Mouse (Mus musculus): ENCODE results near the gene Fubp1. TPM values are rescaled to one million over a fixed set of nuclear protein-coding genes. Genes with fewer than 3 reads are reported as not detected.
A peak's percentile ranks its signal among the peaks of the same experiment; 100 is the strongest.

Gene Fubp1
- total RNA-seq (2021), result 100 to 1,000 TPM; 125 to 129 TPM

DNA sequence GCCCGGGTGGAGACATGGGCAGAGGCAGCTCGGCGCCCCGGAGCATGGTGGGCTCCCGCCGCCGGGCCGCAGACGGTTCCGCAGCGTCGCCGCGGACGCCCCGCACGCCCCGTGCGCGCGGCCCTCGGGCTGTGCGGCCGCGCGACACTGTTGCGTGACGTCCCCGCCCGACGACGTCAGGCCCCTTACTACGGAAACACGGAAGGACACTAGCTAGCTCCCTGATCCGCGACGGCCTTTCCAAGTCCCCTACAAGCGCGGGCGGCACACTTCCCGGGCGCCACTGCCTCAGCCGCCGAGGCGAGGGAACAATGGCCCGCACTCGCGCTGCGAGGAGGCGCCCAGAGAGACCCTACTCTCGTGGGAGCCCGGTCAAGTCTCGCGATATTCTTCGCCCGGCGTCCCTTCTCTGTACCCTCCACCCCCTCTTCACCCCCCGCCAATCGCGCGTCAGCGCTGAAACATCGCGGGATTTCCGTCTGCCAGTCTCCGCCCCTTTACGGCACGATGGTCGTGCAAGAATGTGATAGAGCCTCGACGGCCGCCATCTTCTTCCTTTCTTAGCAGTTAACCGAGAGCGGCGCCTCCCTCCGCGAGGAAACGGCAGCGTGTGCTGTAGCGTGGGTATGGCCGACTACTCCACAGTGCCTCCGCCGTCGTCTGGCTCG is at the start of gene Fubp1, which contains the start of gene Dnajb4:
Gene Fubp1, plus strand, starts transcription at position 456 of the 668 bp plus-strand sequence.
Gene Dnajb4, minus strand, starts transcription at position 336 of the 668 bp plus-strand sequence.
- intact Hi-C loops (cut with DNase I), result loop anchor here (5.0 kb wide), 1 partner anchor 98 kb away; no protein-coding TSS in a partner anchor

DNA sequence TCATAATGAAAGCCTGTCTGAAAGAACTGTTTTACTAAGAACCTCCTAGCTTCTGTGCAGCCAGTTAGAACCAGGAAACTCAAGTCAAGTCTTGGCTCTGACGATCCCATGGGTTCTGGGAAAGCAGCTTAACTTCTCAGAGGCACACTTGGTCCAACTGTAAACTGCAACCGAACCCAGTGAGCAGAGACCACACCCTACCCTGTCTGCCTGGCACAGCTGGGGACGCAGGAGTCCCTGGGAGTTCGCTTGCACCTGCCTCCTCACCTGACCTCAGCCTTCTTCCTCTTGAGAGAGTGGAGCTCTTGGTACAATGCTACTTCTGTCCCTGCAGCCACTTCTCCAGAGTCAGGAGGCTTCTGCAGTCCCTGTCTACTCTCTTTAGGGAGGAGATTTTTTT is 49.6 kb upstream of the Fubp1 start:
- intact Hi-C loops (cut with DNase I), result no loop called here
- no peak for DNase-seq (ENCODE audit: extremely low spot score in 1 of 2, low spot score in 2 of 2)

More for the DNA sequence above, at the start of gene Fubp1, which contains the start of gene Dnajb4:
- peak; percentile 99 to 100 for DNase-seq (ENCODE audit: extremely low spot score in 1 of 2, low spot score in 2 of 2)

DNA sequence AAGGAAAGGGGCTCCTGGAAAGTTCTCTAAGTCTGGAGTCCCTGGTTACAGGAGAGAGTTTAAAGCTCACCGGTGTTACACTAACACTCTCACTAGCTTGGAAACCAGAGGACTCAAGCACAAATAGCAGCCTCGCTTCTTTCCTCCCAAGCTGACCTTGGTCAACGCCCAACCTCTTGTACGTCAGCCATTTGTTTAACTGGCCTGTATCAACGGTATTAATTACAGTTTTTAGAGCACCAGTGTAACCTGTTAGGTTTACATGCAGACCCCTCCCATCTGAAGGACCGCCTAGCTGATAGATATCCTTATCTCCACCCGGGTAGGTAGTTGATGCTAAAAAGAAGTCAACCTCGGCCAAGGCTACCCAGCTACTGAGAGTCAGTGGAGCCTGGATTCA is 46.9 kb upstream of the Fubp1 start:
- intact Hi-C loops (cut with DNase I), result no loop called here
- DNase-seq (ENCODE audit: extremely low spot score in 1 of 2, low spot score in 2 of 2), result no peak

DNA sequence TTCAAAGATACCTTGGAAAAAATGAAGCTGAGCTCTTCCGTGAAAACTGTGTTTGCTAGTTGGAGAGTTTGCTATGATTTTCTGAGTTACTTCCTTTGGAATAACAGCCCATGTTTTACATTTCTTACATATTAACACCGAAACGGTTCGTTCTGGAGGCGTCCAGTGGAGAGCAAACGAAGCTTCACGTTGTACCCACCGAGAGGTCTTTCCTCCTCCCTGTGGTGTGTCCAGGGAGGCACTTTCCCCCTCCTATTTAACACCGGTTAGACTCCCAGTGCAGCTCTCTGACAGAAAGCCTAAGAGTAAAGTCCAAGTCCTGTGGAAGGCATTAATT is 45.2 kb upstream of the Fubp1 start:
- intact Hi-C loops (cut with DNase I), result no loop called here
- DNase-seq (ENCODE audit: extremely low spot score in 1 of 2, low spot score in 2 of 2), result no peak

DNA sequence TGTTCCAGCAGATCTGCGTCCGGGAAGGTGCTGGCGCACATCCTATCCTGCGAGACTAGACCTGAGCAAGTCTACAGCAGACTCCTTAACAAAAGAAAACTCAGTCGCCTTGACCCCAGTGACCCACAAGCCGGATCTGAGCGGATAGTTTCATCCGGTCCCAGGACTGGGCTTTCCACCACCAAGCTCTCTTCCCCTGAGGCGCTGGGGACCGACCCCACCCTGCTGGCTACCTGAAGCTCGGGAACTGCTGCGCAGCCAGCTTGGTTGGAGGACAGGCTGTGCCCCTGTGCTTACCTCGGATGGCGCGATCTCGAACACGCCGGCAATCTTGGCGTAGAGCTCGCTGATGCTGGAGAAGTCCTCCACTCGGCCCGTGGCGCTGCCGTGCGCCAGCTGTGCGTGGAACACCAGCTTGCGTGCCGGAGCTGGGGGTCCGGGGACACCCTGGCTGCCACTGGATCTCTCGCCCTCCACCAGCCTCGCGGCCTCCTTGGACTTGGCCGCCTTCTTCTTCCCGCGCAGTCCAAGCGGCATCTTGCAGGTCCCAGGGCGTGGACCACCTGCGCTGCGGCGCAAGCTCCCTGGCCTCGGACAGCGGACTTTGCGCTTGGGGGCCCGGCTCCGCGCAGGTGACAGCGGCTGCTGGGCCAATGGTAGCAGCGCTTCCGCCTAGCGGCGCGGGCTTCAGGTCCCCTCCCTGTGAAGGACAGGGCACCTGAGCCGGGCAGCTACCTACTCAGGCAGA is 44.7 kb upstream of the Fubp1 start:
- peak in 1 of 2 experiments; percentile 53 for DNase-seq (ENCODE audit: extremely low spot score in 1 of 2, low spot score in 2 of 2)
- intact Hi-C loops (cut with DNase I), result no loop called here

DNA sequence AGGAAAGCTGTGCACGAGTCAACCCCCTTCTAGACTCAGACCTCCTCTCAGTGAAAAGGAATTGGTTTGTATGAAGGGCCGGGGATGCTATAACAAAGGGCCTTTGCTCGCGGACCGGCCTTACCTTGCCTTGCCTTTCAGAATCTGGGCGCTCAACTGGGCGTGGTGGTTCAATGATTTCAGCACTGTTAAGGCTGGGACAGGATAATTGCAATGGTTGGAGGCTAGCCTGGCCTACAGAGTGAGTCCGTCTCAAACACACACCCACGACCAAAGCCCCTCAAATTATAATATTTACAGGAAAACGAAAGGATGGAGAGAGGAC is 44.2 kb upstream of the Fubp1 start, which contains the start of gene Gipc2:
Gene Gipc2, minus strand, starts transcription at position 132 of the 325 bp plus-strand sequence.
- intact Hi-C loops (cut with DNase I), result no loop called here
- DNase-seq (ENCODE audit: extremely low spot score in 1 of 2, low spot score in 2 of 2), result no peak

DNA sequence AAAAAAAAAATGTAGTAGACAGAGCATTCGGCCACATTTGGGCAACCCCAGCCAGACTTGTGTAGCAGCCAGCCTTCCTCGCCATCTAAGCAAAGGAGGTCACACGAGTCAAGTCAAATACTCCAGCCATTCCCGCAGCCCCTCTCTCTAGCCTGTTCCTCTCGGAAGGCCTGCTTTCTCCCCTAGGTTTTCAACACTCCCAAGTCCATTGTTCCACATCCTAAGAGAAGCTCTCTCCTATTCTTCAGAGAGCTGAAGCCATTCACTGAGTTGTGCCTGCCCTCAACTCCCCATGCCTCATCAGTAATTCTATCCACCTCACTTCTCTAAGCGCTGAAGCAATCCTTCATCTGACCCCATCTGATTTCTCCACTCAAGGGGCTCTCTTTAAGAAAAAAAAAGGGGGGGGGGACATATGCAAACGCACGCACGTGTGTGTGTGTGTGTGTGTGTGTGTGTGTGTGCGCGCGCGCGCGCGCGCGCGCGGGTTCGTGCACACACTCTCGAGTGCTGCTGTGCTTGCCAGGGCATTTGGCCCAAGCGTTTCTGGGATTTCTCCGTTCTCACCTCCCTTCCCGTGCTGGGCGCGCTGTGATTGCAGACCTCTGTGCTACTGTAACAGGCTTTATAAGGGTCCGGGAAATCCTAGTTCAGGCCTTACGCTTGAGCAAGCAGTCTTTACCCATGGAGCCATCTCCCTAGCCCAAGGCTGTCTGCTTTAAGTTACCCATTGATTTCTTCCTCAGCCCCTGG is 43.3 kb upstream of the Fubp1 start:
- DNase-seq (ENCODE audit: extremely low spot score in 1 of 2, low spot score in 2 of 2), result no peak
- intact Hi-C loops (cut with DNase I), result no loop called here

DNA sequence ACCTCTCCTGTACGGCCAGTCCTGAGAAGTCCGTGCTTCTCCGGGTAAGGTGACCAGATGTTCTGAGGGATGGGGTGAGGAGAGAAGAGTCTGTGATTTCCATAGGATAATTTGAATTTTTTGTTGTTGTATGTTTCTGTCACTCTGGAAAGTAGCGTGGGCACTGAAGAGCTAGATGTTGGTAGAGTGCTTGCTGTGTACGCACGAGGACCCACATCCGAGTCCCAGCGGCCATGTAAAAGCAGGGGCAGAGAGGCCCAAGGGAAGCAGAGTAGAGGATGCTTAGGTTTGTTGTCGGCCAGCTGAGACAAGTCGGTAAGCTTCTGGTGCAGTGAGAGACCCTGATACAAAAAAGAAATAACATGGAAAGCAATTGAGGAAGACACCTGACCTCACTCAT is 42.2 kb upstream of the Fubp1 start:
- no peak for DNase-seq (ENCODE audit: extremely low spot score in 1 of 2, low spot score in 2 of 2)
- intact Hi-C loops (cut with DNase I), result no loop called here

DNA sequence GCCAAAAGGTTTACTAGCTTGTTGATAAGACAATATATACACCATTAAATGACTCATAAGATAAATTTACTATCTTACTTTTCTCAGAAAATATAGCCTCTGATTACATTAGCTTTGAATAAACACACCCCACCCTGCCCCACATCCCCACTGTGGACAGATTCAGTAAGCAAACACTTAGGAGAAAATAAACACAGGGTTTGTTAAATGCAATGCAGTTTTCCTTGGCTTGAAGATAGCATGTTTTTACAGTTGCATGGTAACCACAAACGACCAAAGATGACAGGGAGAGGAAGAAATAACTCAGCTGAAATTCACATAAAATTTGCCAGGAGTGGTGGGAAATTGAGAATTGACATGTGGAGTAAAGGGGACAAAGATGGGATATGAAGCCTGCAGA is 39.8 kb upstream of the Fubp1 start:
- intact Hi-C loops (cut with DNase I), result no loop called here

DNA sequence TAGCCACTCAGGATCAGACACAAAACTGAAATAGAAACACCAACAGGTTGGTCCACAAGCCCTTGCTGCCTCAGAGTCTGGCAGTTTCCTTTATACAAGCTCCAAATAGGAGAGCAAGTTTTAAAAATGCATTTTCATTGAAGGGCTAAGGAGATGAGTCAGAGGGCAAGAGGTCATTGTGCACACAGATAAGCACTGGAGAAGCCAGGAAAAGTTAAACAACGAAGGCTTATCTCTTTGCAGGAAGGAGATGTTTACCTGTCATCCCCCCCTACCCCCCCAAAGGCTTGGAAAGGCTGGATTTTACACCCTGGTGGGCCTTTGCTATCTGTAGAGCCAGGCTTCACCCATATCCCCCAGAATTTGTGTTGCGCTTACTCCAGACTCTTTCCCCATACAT is 39.0 kb upstream of the Fubp1 start:
- intact Hi-C loops (cut with DNase I), result no loop called here
- DNase-seq (ENCODE audit: extremely low spot score in 1 of 2, low spot score in 2 of 2), result no peak

More for the DNA sequence above, 39.8 kb upstream of the Fubp1 start:
- no peak for DNase-seq (ENCODE audit: extremely low spot score in 1 of 2, low spot score in 2 of 2)

DNA sequence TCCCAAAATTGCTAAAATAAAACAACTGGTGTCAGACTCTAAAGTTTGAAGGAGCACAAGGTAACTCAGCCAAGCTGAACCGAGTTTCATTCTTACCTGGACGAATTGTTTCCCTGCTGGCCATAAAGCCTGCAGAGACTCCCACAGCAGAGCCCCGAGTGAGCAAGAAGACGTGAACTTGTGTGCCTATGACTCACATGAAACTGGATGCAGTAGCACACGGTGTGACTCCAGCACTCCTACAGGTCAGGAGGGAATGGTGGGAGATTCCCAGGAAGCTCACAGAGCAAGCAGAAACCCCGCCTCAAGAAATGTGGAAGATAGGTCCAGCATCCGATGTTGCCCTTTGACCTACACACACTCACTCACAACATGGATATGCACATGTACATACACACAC is 38.4 kb upstream of the Fubp1 start:
- intact Hi-C loops (cut with DNase I), result no loop called here
- DNase-seq (ENCODE audit: extremely low spot score in 1 of 2, low spot score in 2 of 2), result no peak

DNA sequence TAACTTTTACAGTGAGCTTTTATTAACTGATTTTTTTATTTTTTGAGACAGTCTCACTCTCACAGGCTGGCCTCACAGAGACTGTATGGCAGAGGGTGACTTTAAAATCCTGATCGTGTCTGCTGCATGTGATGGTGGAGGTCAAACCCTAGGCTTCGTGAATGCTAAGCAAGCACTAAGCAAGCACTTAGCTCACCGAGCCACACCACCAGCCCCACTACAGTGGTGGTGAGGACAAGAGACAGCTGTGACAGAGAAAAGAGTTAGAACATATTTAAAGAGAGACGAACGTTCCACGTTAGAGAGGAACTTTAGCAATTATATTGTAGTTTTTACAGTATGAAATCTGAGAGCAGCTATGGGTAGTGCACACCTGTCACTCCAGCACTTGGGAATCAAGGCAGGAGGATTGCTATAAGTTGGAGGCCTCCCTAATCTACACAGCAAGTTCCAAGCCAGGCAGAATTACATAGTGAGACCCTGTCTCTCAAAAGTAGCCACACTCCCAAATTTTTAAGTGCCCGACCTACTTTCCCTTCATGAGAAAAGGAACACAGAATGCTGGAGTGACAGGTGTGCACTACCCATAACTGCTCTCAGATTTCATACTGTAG is 37.8 kb upstream of the Fubp1 start:
- intact Hi-C loops (cut with DNase I), result no loop called here
- no peak for DNase-seq (ENCODE audit: extremely low spot score in 1 of 2, low spot score in 2 of 2)

DNA sequence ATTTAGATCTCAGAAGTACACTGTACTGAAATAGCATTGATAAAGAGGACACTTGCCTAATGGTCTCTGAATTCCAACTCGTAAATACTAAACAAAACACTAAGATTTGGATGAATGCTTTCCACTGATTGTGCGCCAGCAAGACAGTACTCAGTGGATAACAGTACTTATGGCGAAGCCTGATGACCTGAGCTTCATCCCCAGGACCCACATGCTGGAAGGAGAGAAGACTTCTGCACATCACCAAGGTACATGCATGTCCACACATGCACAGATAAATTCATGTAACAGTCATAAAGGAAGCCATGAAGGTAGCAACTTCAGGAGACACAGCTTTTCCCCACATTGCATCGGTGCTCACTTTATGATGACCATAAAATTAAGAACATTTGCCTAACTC is 31.4 kb upstream of the Fubp1 start:
- no peak for DNase-seq (ENCODE audit: extremely low spot score in 1 of 2, low spot score in 2 of 2)
- intact Hi-C loops (cut with DNase I), result no loop called here

DNA sequence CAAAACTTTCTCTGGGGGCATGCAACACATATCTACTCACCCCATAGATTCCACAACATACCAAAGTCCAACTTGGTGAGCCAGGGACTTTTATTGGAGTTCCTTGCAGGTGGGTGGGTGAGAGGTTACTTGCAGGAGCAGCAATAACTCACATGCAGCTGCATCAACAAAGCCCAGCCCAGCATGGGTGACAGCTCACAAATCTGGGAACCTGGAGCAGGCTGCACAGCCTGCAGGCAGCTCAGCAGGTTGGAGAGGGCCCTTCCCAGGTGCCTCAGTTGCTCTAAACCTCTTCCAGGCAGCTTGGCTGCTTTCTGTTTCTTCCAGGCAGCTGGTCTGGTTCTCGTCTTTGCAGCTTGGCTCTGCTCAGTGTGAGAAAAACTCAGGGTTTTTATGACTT is 30.9 kb upstream of the Fubp1 start:
- intact Hi-C loops (cut with DNase I), result no loop called here
- no peak for DNase-seq (ENCODE audit: extremely low spot score in 1 of 2, low spot score in 2 of 2)

DNA sequence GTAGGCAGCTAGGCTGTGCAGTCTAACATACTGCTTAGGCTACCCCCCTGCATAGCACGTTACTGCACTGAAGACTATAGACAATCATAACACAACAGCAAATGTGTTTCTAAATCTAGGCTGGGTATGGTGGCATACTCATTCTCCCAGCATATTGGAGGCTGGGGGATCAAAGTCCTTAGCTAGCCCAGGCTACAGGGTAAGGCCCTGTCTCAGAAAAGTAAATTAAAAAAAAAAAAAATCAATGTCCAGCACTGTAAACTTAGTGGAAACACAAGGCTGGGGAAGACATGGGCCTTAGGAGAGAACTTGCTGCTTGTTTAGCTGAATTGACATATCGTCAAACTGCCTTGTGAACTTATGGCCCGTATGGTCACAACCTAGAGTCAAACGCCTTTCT is 29.6 kb upstream of the Fubp1 start:
- DNase-seq (ENCODE audit: extremely low spot score in 1 of 2, low spot score in 2 of 2), result no peak

DNA sequence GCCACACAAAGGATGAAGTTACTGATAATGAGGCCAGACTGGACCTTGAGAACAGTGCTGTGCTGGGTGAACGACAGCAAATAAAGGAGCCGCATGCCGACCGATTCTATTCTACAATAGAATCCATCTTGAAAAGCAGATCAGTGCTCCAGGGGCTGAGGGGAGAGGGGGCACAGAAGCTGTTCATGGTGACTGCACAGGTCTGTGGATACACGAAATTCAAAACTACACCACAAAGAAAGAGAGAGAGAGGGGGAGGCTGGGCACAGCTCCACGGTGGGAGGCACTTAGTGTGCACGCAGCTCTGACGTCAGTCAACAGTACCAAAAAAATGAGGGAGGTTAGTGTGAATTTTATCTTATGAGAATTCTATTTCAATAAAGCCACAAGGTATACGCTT is 26.7 kb upstream of the Fubp1 start:
- DNase-seq (ENCODE audit: extremely low spot score in 1 of 2, low spot score in 2 of 2), result no peak
- intact Hi-C loops (cut with DNase I), result no loop called here

More for the DNA sequence above, 29.6 kb upstream of the Fubp1 start:
- intact Hi-C loops (cut with DNase I), result no loop called here

DNA sequence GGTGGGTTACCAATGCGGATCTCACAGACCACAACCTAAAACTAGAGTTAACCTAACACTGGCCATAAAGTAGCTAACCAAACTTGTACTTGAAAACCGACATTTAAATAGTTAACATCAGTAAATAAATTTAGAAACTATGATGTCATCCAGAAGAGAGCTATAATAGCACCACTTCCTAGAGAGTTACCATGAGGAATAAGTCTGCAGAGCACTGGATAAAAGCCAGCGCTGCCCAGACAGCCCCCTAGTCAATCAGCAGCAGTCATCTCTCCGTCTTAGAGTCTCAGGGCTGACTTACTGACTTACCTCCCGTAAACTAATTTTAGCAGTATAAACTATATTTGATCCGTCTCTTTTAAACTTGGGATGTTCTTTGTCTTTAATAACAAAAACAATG is 24.1 kb upstream of the Fubp1 start:
- intact Hi-C loops (cut with DNase I), result no loop called here
- DNase-seq (ENCODE audit: extremely low spot score in 1 of 2, low spot score in 2 of 2), result no peak

DNA sequence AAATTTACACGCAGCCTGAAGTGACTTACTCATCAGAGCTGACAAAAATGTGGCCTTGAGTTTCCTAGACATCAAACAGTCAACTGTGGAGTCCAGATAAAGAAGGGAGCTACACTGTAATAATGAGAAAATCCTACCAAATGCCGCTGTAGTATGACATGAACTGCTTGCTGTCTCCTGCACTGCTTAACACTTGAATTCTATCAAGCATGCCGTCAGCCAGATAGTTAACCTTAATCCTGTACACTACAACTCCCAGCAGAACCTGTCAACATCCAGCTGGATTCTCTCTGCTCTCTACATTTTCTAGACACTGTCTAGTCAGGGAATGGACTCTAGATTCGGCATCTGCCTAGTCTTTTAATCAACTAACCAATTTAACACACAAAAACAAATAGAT is 20.9 kb upstream of the Fubp1 start:
- intact Hi-C loops (cut with DNase I), result no loop called here
- DNase-seq (ENCODE audit: extremely low spot score in 1 of 2, low spot score in 2 of 2), result no peak

DNA sequence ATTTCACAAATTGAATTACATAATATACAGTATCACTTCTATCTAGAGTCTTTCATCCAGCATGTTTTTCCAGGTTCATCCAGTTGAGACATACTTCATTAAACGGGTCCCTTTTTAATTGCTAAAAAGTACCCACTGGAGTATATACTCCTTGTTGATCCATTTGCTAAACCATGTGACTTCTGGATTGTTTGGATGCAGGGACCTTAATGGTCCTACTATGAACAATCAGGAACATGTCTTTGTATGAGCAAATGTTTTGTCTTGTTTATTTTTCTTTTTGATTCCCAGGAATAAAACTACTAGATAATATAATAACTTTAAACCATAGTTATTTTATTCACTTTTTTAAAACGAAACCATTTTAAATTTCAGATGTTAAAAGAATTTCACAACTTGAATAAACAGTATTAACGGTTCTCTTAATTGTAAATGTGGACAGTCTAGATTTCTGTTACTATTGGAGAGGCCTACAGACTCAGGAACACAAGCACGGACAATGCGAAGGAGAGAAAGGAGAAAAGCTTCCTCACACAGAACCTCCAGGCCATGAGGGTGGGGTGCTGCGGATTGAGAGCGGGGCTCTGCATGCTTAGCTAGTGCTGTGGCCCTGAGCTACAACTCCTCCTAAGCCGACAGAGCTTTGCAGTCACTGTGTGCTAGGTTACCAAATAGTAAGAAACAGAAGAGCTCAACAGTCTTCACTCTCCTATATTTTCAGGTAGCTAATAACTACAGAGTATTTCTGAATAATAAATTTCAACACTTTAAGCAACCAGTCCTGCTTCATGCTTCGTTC is 19.3 kb upstream of the Fubp1 start:
- no peak for DNase-seq (ENCODE audit: extremely low spot score in 1 of 2, low spot score in 2 of 2)
- intact Hi-C loops (cut with DNase I), result loop anchor here (5.0 kb wide), 1 partner anchor 79 kb away; no protein-coding TSS in a partner anchor

Data from left cerebral cortex, postnatal 10 days (tissue).